Mouse (Mus musculus) kidney, adult 8-10 months (tissue): Measurements from ENCODE around the gene Ndufa3.

Experiments used
- DNase-seq, 2 experiments: peaks; one replicate each; pipeline ENCODE4 v3.0.0; 2022

Ndufa3 gene

GRCm38 (mm10) chr7:3611006-3611405 lies 6.2 kb upstream of the Ndufa3 start:
- no peak for DNase-seq

- no peak for DNase-seq
Observed at GRCm38 (mm10) chr7:3614021-3614420, 3.2 kb upstream of the Ndufa3 start.

GRCm38 (mm10) chr7:3616057-3616388 lies 1.1 kb upstream of the Ndufa3 start, which contains the start of gene Oscar:
Oscar (minus strand) TSS chr7:3616157.
- no peak for DNase-seq

GRCm38 (mm10) chr7:3616389-3617241 lies 558 bp upstream of the Ndufa3 start:
- DNase-seq: no peak

GRCm38 (mm10) chr7:3629030-3629429 lies 11.9 kb downstream of the Ndufa3 start:
- DNase-seq: no peak

GRCm38 (mm10) chr7:3629543-3630477 lies 12.6 kb downstream of the Ndufa3 start, which contains the start of the genes Tfpt and Prpf31:
Tfpt (minus strand) TSS chr7:3629929.
Prpf31 (plus strand) TSS chr7:3629985.
- DNase-seq: peak; percentile 93 to 94

GRCm38 (mm10) chr7:3630478-3630815 lies 13.3 kb downstream of the Ndufa3 start:
- no peak for DNase-seq

- no peak for DNase-seq
Observed at GRCm38 (mm10) chr7:3643412-3643811, 26.2 kb downstream of the Ndufa3 start.

- DNase-seq: no peak
Observed at GRCm38 (mm10) chr7:3643843-3644242, 26.7 kb downstream of the Ndufa3 start.

GRCm38 (mm10) chr7:3644348-3644671 lies 27.1 kb downstream of the Ndufa3 start:
- DNase-seq: no peak

GRCm38 (mm10) chr7:3644672-3645487 lies 27.7 kb downstream of the Ndufa3 start, which contains the start of gene Cnot3:
Cnot3 (plus strand) TSS chr7:3645268.
- peak; percentile 99 to 100 for DNase-seq

- DNase-seq: no peak
Observed at GRCm38 (mm10) chr7:3645488-3646025, 28.4 kb downstream of the Ndufa3 start.

GRCm38 (mm10) chr7:3646188-3646587 lies 29.0 kb downstream of the Ndufa3 start:
- no peak for DNase-seq

GRCm38 (mm10) chr7:3646641-3647040 lies 29.5 kb downstream of the Ndufa3 start:
- DNase-seq: no peak

GRCm38 (mm10) chr7:3656966-3657365 lies 39.8 kb downstream of the Ndufa3 start:
- DNase-seq: no peak

GRCm38 (mm10) chr7:3658578-3658977 lies 41.4 kb downstream of the Ndufa3 start:
- DNase-seq: no peak

GRCm38 (mm10) chr7:3664524-3665214 lies 47.5 kb downstream of the Ndufa3 start:
- DNase-seq: peak; percentile 51 to 57

GRCm38 (mm10) chr7:3665215-3666114 lies 48.3 kb downstream of the Ndufa3 start, which contains the start of gene Leng1:
Leng1 (minus strand) TSS chr7:3665840.
- DNase-seq: peak; percentile 98

GRCm38 (mm10) chr7:3666921-3667391 lies 49.8 kb downstream of the Ndufa3 start:
- DNase-seq: no peak
